Mouse (Mus musculus) heart, postnatal 36 days (tissue): Measurements from ENCODE around the gene Samd14. TPM values are rescaled to one million over a fixed set of nuclear protein-coding genes. Genes with fewer than 3 reads are reported as not detected.
"Not testable (repeated sequence)": the region's sequence is repeated elsewhere in the genome, so short reads cannot be mapped to it uniquely, and the experiment has no call there.

ENCODE experiments used
- DNase-seq, 2 experiments: peaks; one replicate each; pipeline ENCODE4 v3.0.0; 2021 to 2022
- intact Hi-C: fragments of 180-260 bp; cut with DNase I; formaldehyde crosslinking; loops from one replicate; pipeline ENCODE4 v1.15.1; 2025
- total RNA-seq, 2 experiments: library from RNA; stranded (reverse); gene quantifications; 2 replicates each; pipeline ENCODE4 v1.2.3; 2021

Samd14 gene
- total RNA-seq, 2 experiments from 2014 or later: 1.2 to 1.3 TPM

DNA sequence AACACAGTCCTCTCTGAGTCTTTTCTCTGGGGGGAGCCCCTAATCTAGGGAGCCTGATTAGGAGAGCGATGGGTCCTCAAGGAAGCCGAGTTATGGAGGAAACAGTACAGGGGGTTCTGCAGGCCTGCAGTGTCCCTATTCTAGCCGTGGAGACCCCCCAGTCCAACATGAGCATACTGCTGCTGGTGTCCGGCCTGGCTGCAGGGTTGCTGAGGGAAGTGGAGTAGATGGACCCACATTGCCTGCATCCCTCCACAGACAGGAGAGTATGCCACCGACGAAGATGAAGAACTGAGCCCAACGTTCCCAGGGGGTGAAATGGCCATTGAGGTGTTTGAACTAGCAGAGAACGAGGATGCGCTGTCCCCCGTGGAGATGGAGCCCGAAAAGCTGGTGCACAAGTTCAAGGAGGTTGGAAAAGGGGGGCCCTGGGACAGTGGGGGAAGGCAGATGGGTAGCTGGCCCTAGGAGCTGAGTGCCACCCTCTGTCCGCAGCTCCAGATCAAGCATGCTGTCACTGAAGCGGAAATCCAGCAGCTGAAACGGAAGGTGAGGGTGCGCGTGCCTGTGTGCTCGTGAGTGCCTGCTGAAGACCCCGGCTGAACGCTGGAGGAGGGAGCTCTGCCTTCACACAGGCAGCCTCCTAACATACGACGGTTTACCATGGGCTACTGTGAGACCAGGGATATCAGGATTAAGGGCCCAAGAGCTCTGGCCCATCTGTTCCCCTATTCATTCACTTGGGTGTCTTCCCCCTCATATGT lies 7.9 kb upstream of the Samd14 start:
- DNase-seq: no peak

DNA sequence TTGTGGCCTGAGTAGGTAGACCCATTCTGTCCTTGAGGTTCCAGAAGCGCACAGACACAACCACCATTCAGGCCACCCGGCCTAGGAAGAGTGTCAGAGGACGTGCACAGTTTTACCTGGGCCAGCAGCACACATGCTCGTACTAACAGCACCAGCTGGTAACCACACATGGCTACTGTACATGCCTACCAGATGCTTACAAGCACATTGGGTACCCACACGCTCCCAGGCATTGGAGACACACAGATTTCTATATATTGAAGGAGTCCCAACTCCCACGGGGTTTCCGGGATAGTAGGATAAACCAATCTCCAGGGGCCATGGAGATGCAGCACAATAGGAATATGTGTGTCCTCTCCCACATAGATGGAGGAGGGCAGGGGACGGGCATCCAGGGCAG lies 7.0 kb upstream of the Samd14 start:
- intact Hi-C loops: no loop called here

More for the DNA sequence above, 7.9 kb upstream of the Samd14 start:
- intact Hi-C loops: loop anchor here (1.0 to 2.0 kb wide), 2 partner anchors 23 to 63 kb away; no protein-coding TSS in a partner anchor

DNA sequence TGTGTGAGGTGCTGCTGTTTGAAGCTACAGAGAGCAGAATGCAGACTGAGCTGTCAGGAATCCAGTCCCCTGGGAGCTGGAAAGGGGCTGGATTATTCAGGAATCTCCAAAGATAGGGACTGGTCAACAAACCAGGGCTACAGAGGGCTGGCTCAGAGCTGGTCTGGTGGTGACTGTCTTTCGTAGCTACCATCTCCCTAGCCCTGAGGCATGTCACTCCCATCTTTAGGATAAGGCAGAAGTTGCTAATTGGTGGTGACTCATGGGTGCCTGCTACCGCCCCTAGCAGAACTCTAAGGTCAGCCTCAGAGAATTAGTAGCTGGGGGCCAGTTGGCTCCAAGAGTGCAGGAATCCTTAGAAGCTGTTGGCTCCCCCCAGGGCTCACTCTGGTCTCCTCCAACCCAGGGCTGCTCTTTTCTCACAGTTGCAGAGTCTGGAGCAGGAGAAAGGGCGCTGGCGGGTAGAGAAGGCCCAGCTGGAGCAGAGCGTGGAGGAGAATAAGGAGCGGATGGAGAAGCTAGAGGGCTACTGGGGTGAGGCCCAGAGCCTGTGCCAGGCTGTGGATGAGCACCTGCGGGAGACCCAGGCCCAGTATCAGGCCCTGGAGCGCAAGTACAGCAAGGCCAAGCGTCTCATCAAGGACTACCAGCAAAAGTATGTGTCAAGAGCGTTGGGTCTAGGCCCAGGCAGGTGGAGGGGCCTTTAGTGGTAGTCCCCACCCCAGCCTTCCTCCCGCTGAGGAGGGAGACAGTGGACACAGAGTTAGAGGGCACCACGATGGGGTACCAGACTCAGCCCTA lies 5.3 kb upstream of the Samd14 start:
- DNase-seq: peak in 1 of 2 experiments; percentile 21
- intact Hi-C loops: no loop called here

More for the DNA sequence above, 7.0 kb upstream of the Samd14 start:
- no peak for DNase-seq

DNA sequence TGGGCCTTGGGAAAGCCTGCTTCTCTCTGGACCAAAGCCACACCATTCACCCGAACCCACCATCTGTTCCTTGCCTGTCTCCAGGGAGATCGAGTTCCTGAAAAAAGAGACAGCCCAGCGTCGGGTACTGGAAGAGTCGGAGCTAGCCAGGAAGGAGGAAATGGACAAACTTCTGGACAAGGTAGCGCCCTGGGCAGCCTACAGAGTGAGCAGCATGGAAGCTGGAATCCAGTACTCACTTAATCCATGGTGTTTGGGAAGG lies 4.8 kb upstream of the Samd14 start:
- DNase-seq: no peak
- intact Hi-C loops: no loop called here

DNA sequence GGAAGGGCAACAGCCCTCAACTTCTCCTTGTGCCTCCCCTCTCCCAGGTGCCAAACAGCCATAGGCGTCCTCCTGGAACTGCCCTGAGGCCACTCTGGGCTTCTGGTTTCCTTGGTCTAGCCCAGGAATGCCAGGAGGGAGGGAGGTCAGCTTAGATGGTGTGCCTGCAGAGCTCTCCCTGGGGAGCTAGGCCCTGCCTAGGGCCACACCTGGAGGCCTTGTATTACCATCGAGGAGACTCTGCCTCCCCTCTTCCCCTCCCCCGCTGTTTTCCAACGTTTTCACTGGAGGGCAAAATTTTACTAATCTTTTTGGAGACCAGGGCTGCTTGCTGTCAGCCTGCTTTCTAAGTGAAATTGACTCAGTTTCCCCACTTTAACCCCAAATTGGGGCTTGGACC lies 3.6 kb upstream of the Samd14 start:
- intact Hi-C loops: no loop called here
- no peak for DNase-seq

DNA sequence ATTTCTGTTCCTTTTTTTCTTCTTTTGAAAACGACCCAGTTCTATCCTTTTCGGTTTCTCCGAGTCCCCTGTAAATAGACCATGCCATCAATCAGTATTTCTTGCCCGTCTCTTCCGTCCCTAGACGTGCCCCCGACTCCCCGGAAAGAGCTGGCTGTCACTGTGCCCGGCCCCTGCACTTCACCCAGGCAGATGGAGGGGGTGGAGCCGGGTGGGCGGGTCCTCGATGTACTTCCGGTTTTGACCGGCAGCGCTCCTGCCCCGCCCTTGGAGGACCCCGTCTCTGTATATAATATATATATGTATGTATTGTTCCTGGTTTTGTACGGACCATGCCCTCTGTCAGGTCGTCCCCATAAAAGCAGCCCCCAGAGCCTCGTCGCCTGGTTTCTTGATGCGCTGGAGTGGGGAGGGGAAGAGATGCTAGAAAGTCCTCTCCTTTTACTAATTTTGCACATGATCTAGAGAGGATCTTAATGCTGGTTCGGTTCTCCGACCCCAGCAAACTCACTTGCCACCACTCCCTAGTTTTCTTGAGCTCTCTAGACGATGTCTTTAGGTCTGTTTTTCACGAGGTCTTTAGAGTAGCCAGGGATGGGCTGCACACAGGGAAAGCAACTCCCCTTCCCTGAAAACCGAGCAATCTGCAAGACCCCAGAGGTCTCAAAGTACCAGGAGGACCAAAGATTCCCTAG lies 3.0 kb upstream of the Samd14 start:
- intact Hi-C loops: no loop called here
- peak; percentile 75 to 76 for DNase-seq

DNA sequence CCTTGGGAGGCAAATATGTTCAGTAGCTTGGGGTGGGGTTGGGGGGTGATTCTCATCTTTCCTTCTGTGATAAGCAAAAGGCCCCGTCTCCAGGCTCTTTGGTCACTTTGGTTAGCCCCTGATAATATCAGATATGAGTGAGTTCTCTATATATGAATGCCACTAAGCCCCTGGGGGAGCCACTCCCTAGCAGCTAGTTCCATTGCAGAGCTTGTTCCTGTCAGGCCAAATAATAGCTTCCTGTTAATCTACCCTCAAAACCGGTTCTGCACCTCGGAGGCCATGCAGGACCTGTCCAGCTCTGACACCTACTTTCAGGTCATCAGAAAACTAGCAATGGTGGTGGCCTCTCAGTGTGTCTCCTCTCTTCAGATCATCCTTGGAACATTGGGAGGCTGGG lies 2.3 kb upstream of the Samd14 start:
- DNase-seq: no peak
- intact Hi-C loops: no loop called here

DNA sequence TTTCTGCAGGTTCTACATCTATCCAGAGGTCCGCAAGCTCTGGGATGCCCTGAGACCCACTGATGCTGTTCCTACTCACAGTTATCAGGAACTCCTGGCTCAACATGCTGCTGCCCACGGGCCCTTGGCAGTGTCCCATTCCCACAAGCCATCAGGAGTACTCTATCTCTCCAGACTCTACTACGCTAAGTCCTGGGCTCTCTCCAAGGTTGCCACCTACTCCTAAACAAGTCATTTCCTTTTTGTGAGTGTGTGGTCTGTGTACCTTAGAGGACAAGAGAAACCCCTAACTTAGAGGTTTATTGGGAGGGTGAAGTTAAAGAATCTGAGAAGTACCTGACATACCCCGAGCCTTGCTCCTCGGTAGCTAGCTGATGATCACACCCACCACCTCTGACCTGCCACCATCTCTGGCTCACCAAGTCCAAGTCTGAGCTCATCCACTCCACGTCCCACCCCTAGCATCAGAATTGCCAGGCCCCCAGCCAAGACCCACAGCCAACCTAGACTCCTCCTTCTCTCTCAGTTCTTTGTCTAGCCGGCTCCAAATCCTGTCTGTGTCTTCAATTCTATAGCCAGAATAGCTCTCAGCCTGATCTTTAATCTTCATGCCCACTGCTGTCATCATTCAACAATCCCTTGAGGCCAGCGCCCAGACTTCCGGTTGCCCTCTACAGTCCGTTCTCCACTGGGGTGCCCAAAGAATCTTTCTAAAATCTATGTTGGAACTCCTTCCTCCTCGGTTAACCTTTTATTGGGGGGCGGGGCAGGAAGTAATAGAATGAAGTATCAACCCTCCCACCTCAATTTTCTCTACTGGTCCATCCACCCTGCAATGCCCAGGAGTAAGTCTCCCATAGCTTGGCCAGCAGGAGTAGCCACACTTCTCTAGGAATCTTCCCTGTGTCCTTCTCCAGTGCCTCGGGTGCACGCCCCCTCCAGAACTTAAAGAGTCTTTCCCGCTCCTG lies 734 bp upstream of the Samd14 start:
- intact Hi-C loops: no loop called here
- DNase-seq: no peak

DNA sequence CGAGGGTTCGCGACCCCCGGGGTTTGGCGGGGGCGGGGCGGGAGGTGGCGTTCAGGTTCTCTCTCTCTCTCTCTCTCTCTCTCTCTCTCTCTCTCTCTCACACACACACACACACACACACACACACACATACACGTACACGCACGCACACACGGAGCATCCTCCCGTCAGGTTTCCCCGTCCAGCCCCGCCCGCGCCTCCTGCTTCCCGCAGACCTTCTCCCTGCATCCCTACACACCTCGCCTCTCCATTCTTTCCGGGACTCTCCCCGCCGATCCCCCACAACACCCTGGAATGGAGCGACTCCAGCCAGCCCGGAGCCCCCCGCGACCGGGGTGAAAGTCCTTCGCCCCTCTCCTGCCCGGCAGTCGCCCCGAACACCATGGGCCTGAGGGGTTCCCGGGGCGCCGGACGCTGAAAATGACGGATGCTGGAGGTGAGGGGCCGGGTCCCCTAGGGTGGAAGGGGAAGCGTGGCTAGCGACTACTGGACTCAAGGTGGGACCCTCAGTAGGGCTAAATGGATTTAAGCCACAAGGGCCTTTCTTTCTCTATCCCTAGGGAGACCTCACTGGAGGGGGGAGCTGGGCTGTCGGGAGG lies 561 bp downstream of the Samd14 start:
- intact Hi-C loops: no loop called here
- DNase-seq: no peak

DNA sequence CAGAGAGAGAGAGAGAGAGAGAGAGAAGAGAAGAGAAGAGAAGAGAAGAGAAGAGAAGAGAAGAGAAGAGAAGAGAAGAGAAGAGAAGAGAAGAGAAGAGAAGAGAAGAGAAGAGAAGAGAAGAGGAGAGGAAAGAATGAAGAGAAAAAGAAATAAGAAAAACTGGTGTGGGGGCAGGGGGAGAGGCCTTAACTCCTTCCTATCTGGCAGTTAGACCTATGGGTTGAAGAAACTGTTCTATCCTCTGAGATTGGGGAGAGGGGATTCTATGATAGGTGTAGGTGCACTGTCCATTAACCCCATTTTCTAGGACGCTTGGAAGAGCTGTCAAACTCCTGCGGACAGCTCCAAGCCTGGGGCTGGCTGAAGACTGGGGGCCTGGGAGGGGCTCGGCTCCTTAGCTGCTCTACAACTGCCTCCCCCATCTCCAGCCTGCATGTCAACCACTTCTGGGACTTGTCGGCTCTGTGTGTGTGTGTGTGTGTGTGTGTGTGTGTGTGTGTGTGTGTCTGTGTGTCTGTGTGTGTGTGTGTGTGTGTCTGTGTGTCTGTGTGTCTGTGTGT lies 1.2 kb downstream of the Samd14 start:
- DNase-seq, intact Hi-C loops: not testable (repeated sequence)

DNA sequence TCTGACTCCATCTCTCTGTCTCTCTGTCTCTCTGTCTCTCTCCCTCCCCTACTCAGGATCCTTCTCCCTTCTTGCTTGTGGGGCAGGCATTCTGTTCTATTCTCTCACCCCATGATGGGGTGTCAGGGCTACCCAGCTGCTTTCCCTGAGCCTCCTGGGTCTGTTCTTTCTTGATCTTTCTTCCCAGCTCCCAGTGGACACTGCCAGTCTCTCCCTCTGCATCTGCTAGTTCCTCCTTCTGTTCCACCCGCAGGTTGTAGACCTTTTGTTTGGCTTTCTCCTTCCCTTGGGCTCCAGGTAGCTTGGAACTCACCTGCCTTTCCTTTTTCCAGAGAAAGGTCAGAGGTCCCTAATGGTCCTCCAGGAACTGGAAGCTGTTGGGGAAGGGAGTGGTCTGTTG lies 1.7 kb downstream of the Samd14 start:
- no peak for DNase-seq
- intact Hi-C loops: no loop called here

DNA sequence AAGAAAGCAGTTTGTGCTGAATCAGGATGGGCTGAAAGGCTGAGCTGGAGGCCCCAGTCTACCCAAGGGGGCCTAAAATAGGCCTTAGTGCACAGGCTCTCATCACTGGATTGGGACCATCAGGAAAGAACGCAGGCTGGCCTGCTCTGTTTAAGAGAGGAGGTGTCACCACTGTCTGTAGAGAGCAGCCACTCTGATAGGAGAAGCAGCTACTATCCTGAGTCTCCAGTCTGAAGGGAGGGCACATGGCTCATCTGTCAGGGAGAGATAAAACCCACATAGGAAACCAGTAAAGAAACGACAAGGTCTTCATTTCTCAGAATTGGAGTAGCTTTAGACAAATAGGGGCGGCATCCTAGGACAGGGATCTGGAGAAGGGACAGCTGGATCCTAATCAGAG lies 2.4 kb downstream of the Samd14 start:
- intact Hi-C loops: loop anchor here (2.0 kb wide), 1 partner anchor 27 kb away; no protein-coding TSS in a partner anchor

DNA sequence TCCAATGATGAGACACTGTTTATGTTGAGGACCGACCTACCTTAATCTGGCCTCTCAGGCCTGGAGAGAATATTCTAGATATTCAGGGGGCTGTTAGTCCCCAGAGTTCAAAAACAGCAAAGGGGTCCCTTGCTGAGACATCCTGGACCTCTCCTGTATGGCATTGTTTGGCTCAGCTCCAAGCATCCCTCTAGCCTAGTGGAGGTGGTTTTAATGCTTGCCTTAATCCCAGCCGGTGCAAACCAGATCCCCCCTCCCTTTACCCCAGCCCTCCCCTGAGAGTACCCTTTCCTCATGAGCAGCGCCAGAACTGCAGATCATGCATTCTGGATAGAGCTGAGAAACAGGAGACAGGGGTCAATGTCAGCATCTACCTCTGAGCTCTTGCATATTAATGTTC lies 2.8 kb downstream of the Samd14 start:
- intact Hi-C loops: loop anchor here (2.0 kb wide), 1 partner anchor 26 kb away; no protein-coding TSS in a partner anchor

More for the DNA sequence above, 2.4 kb downstream of the Samd14 start:
- no peak for DNase-seq

DNA sequence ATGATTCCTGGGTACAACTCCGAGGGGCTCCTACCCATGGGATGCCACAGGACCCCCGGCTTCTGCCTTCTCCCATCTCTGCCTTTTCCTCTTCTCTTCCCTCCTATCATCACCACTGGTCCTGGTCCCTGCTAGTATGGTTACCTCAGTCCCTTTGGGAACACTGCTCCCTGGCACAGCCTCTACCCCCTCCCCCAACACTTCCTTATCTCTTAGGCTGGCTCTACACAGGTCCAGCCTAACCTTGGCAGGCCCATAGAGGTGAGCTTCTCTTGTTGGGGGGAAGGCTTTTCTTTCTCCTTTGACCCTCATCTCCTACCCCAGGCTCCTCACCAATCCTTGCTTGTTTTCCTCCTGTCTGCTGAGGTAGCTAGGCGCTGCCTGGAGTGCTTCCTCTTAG lies 5.8 kb downstream of the Samd14 start:
- no peak for DNase-seq

More for the DNA sequence above, 2.8 kb downstream of the Samd14 start:
- no peak for DNase-seq

DNA sequence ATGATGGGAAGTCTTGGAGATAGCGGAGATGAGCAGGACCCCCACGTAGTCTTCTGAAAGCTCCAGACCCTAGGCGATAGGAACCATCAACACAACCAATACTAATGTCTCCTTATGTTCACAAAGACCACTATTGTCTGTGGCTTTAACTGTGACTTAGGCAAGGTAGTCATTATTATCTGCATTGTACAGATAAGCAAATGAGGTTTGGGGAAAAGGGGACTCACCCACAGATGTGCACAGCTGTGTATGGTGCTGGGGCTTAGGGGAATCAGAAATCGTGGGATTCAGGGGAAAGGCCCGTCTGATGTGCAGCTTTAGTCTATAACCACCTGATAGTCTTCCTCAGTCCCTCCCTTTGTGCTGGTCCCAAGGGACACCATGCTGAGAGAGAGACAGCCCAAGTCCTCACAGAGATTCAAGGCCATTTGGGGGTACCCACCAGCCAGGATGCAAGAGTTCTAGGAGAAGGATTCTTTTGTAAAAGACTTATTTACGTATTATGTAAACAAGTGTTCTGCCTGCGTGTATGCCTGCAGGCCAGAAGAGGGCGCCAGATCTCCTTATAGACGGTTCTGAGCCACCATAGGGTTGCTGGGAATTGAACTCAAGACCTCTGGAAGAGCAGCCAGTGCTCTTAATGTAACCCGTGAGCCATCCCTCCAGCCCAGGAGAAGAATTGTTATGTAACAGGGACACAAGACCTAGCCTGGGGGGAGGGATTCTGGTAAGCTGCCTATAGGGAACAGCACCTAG lies 12.7 kb downstream of the Samd14 start:
- intact Hi-C loops: no loop called here

More for the DNA sequence above, 5.8 kb downstream of the Samd14 start:
- intact Hi-C loops: no loop called here

DNA sequence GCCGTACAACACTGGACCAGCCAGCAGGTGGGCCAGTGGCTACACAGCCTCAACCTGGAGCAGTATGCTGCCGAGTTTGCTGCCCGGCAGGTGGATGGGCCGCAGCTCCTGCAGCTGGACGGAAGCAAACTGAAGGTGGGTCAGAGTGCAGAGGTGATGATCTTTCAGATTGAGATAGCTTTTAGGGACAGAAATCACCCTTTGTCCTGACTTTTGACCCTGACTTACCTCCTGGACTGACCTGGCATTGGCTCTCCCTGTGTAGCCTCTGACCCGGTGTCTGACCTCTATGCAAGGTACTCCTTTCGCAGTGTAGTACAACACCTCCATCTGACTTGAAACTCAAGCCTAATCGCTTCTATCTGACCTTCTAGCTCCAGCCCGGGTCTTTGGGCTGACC lies 13.8 kb downstream of the Samd14 start:
- intact Hi-C loops: no loop called here

More for the DNA sequence above, 12.7 kb downstream of the Samd14 start:
- no peak for DNase-seq

DNA sequence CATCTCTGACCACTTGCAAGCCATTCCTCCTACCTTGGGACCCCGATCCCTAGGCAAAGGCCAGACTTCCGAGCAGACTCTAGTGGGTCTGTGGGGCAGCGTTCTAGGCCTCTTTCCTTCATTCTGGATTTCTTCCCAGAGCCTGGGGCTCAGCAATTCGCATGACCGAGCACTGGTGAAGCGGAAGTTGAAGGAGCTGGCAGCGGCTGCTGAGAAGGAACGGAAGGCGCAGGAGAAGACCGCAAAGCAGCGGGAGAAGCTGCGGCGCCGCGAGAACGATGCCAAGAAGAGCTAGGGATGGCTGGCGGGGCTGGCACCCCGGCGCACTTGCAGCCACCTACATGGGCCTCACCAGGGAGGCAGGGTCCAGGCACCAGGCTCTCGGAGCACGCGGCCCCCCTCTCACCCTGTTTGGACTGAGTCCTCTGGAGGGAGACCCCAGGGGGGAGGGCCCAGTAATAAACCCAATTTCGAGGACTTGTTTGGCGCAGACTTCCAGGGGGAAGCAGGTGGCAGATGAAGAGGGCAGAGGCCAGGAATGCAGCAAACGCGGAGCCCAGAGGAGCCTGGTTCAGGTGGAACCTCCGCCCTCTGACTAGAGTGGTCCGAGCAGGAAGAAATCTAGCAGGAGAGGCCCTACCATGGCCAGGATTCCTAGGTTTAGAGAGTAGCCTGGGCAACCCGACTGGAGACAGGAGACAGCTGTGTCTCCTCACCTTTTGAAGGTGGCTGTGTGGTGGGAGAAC lies 14.9 kb downstream of the Samd14 start:
- intact Hi-C loops: no loop called here
- DNase-seq: no peak

More for the DNA sequence above, 13.8 kb downstream of the Samd14 start:
- DNase-seq: no peak
